Mouse (Mus musculus): ENCODE results near the gene Hist1h4j.
"Not testable (repeated sequence)": the region's sequence is repeated elsewhere in the genome, so short reads cannot be mapped to it uniquely, and the experiment has no call there.

The Hist1h4j gene

DNA sequence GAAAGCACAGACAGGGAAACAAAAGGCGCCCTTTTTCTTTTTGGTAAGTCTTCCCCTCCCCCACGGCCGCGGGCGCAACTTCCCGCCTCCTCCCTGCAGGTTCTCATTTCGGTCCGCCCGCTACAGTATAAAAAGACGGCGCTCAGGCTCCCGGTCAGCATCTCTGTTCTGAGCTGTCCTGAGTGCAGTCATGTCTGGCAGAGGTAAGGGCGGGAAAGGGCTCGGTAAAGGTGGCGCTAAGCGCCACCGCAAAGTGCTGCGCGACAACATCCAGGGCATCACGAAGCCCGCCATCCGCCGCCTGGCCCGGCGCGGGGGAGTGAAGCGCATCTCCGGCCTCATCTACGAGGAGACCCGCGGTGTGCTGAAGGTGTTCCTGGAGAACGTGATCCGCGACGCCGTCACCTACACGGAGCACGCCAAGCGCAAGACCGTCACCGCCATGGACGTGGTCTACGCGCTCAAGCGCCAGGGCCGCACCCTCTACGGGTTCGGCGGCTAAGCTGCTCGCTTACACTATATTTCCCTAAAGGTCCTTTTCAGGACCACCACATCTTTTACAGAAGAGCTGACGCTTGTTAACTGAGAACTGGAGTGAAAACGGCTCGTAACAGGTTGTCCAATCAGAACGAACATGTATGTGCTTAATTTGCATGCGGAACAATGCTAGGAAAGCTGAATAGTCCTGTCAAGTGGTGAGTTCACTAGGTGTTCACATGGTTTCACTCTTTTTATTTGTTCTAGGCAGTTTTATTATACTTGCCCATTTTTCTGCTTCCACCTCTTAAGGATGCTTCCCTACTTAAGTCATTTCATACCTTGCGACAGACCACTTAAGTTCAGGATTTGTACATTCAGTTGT is at the start of gene Hist1h4j:
Hist1h4j (plus strand) TSS at position 159 of the 862 bp plus-strand sequence.
- in situ Hi-C loops (cut with MseI, MboI): not testable (repeated sequence)

DNA sequence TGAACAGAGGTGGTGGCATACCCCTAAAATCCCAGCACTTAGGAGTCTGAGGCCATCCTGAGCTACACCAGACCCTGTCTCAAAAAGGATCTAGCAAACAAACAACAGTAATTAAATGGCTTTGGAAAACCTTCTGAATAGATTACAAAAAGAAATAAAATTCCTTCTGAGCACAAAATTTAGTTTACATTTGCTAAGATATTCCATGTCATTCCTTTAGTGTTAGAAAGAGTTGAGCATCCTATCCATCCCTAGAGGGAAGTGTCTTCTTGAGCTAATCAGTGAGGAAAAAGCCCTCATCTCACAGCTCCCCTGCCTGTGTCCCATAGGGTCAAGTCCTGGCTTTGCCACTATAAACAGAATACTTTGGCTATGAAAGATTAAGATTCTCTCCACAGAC is 37.1 kb upstream of the Hist1h4j start, which contains the start of gene Olfr1359:
Olfr1359 (plus strand) TSS at position 301 of the 400 bp plus-strand sequence.
- in situ Hi-C loops (cut with MseI, MboI): no loop called here

DNA sequence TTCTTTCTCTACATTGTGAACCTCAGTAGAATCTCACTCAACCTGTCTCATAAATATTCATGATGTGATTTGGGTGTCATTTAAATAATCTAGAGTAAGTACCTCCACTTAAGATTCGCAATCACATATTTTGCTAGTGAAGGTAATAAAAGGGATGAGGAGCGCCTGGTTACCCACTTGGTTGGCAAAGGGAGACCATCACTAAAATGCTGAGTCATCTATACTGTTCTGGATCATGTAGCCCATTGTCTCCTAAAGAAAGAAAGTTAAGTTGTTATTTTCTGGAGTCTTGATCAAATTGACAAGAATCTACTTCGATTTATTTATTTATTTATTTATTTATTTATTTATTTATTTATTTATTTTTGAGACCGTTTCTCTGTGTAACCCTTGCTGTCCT is 28.2 kb upstream of the Hist1h4j start:
- in situ Hi-C loops (cut with MseI, MboI): loop anchor here in 1 of 2 experiments (25.0 kb wide), 1 partner anchor 331 kb away; the partner anchor contains the start of genes Hist1h2ag, Hist1h2ah, Hist1h2bj and Hist1h2bk

DNA sequence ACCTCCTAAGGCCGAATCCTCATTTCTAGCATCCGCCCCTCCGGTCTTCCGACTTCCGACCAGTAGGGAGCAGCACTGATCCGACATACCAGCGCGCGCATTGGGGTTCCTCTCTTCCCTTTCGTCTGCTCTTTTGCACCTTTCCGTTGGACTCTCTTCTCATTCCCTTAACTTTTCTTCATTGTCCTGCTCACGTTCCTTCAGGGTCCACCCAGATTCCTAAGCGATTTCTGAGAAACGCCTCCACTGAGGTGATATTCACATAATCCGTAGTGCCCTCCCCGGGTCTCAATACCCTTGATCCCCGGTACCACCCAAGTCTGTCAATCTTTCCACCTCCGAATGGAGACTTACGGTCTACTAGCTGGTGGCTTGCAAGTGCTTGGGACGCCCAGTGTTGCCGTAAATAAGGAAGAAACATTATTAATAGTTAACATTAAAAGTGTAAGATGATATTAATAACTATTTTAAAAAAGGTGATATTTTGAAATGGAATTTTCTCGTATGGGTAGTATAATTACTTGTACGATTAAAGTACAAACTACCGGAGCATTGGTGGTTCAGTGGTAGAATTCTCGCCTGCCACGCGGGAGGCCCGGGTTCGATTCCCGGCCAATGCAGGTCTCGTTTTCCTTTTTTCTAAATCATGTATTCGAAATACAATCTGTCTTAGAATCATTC is 24.7 kb upstream of the Hist1h4j start:
- in situ Hi-C loops (cut with MseI, MboI): loop anchor here in 1 of 2 experiments (25.0 kb wide), 1 partner anchor 327 kb away; the partner anchor contains the start of genes Hist1h2ag, Hist1h2ah, Hist1h2bj and Hist1h2bk

DNA sequence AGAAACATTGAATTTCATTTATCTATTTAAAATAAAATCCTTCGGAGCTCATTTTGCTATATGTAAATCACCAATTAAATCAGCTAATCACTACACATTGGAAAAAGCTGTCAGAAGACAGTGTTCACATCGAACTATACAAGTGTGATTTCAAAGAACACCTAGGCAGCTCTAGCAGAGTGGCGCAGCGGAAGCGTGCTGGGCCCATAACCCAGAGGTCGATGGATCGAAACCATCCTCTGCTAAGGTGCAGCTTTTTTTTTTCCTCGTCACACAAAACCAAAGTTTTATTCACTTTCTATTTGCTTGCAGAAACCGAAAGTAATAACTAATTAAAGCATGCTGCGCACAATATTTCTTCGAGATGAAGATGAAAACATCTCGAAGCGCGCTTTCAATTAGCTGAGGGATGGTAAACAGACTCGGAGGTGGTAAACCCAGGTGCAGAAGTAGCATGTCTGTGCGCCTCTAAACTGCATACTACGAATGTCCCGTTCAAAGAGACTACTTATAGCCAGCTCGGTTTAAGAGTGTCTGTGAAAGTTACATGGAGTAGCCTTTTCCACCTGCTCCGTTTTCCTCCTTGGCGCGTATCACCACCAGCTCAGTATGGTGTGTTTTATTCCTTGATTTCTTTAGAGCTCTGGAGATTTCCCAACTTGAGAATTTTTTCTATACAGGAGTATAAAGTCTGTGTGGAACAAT is 23.9 kb upstream of the Hist1h4j start:
- in situ Hi-C loops (cut with MseI, MboI): loop anchor here in 1 of 2 experiments (25.0 kb wide), 1 partner anchor 326 kb away; the partner anchor contains the start of genes Hist1h2ag, Hist1h2ah, Hist1h2bj and Hist1h2bk

DNA sequence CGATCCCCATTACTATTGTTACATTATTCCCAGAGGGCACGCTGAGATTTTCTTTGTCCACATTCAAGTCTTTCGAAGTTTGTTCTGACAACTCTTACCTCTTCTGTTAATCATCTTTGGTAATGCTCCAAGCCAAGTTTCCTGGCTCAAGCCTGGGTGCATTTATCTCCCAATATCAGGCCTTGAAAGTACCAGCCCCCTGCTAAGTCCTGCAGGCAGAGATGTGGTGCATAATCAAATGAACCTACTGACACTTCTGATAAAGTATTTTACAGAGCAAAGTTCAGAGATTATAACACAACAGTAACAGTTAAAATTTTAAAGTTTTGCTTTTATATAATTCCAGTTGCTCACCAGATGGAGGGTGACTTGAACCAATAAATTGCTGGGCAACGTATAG is 23.2 kb upstream of the Hist1h4j start:
- in situ Hi-C loops (cut with MseI, MboI): loop anchor here in 1 of 2 experiments (25.0 kb wide), 1 partner anchor 326 kb away; the partner anchor contains the start of genes Hist1h2ag, Hist1h2ah, Hist1h2bj and Hist1h2bk

DNA sequence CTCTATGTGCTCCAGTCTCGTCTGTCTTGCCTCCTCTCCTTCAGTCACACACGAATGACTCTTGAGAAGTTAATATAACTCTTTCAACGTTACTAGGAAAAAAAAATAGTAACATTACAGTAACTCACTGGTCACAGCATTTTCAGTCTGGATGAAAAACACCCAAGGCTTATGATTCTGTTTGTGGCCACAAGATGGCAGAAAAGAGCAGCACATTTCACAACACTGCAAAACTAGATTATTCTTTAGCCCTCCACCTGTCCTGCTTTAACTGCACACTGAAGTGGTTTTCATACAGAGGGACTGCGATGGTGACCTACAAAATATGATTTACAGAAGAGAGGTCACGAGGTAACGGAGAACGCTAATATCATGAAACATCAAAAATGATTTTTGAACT is 20.1 kb upstream of the Hist1h4j start:
- in situ Hi-C loops (cut with MseI, MboI): loop anchor here in 1 of 2 experiments (25.0 kb wide), 1 partner anchor 323 kb away; the partner anchor contains the start of genes Hist1h2ag, Hist1h2ah, Hist1h2bj and Hist1h2bk

DNA sequence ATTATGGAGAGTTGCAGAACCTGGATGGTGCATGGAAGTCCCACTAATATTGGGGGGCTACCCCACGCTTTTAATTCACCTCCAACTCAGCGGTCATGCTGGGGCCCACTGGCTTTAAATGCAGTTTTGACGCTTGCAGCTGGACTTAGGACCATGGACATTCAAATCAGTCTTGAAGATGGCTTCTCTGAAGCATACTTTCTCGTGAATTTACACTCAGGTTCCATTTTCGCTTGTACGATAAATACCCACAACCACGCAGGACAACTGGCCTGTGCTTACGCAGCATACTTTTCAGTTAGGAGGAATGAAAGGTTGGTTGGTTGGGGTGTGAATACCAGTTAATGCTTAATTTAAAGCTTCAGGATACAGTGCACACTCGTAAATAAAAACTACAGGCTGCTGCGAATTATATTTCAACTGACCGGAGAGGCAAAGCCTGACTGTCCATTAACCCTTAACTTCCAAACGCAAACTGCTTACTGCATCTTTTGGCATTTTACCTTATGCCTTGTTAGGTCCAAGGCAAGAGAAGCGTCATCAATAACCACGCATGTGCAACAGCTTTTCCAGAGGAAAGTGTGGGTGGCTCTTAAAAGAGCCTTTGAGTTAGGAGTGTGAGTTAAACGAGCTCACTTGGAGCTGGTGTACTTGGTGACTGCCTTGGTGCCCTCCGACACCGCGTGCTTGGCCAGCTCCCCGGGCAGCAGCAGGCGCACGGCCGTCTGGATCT is 19.6 kb upstream of the Hist1h4j start:
- in situ Hi-C loops (cut with MseI, MboI): loop anchor here in 1 of 2 experiments (25.0 kb wide), 1 partner anchor 322 kb away; the partner anchor contains the start of genes Hist1h2ag, Hist1h2ah, Hist1h2bj and Hist1h2bk

DNA sequence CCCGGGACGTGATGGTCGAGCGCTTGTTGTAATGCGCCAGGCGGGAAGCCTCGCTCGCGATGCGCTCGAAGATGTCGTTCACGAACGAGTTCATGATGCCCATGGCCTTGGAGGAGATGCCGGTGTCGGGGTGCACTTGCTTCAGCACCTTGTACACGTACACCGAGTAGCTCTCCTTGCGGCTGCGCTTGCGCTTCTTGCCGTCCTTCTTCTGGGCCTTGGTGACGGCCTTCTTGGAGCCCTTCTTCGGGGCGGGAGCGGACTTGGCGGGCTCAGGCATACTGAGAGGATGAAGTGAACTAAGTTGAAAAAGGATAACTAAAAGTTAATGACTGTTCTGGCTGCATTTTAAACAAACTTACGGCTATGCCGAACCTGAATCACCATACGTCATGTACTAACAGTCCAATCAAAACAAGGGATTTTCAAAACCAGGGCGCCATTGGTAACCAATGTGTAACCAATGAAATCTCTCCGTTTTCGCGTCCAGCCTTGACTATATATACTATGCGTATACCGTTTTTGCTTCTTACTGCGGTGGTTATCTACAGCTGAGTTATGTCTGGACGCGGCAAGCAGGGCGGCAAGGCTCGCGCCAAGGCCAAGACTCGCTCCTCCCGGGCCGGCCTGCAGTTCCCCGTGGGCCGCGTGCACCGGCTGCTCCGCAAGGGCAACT is 18.9 kb upstream of the Hist1h4j start, which contains the start of the genes Hist1h2bl and Hist1h2ai:
Hist1h2bl (minus strand) TSS at position 280 of the 676 bp plus-strand sequence.
Hist1h2ai (plus strand) TSS at position 559 of the 676 bp plus-strand sequence.
- in situ Hi-C loops (cut with MseI, MboI): loop anchor here in 1 of 2 experiments (25.0 kb wide), 1 partner anchor 321 kb away; the partner anchor contains the start of genes Hist1h2ag, Hist1h2ah, Hist1h2bj and Hist1h2bk

DNA sequence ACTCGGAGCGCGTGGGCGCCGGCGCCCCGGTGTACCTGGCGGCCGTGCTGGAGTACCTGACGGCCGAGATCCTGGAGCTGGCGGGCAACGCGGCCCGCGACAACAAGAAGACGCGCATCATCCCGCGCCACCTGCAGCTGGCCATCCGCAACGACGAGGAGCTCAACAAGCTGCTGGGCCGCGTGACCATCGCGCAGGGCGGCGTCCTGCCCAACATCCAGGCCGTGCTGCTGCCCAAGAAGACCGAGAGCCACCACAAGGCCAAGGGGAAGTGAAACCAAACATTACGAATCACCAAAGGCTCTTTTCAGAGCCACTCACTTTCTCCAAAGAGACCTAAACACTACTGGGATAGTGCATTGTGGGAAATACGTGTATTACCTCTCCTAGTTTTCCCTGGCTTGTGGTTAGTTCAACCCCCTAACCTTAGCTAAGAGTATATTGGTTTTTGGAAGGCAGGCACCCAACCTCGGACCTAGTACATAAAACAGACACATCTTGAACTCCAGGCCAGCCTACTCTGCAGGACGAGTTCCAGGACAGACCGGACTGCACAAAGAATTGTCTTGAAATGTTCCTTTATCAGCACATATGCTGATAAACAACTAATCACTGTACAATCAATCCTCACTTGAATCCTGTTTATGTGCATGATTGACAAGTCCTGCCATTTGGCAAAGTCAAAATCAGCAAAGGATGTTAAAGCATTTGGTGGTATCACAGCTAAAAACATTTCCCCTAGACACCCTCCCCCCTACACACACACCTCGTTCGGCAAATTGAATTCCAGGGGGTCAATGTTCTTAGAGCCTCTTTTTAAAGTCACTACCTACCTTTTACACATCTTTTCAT is 18.1 kb upstream of the Hist1h4j start:
- in situ Hi-C loops (cut with MseI, MboI): loop anchor here in 1 of 2 experiments (25.0 kb wide), 1 partner anchor 321 kb away; the partner anchor contains the start of genes Hist1h2ag, Hist1h2ah, Hist1h2bj and Hist1h2bk

DNA sequence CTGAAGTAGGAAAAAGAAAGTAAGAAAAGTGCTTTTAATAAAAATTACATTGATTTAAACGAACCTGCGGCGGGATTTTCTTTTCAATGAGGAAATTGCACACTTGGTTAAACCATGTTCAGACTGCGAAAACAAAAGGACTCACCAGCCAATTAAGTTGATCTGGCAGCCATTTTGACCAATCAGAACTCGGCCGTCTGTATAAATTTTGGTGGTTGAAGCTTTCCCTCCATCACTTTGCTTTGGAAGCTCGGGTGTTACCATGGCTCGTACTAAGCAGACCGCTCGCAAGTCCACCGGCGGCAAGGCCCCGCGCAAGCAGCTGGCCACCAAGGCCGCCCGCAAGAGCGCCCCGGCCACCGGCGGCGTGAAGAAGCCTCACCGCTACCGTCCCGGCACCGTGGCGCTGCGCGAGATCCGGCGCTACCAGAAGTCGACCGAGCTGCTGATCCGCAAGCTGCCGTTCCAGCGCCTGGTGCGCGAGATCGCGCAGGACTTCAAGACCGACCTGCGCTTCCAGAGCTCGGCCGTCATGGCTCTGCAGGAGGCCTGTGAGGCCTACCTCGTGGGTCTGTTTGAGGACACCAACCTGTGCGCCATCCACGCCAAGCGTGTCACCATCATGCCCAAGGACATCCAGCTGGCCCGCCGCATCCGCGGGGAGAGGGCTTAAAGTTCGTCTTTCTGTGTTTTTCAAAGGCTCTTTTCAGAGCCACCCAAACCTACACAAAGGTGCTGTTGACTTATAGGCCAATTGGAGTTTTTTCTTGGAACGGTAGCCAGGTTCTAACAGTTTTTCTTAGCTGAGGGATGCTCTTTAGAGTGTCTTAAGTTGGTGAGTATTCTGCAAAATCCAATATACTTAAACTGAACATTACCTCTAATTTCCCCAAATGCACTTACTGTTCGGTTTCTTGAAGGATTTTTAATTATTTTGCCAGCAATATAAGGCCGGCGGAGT is 17.2 kb upstream of the Hist1h4j start, which contains the start of gene Hist1h3h:
Hist1h3h (plus strand) TSS at position 263 of the 961 bp plus-strand sequence.
- in situ Hi-C loops (cut with MseI, MboI): loop anchor here in 1 of 2 experiments (25.0 kb wide), 1 partner anchor 320 kb away; the partner anchor contains the start of genes Hist1h2ag, Hist1h2ah, Hist1h2bj and Hist1h2bk

DNA sequence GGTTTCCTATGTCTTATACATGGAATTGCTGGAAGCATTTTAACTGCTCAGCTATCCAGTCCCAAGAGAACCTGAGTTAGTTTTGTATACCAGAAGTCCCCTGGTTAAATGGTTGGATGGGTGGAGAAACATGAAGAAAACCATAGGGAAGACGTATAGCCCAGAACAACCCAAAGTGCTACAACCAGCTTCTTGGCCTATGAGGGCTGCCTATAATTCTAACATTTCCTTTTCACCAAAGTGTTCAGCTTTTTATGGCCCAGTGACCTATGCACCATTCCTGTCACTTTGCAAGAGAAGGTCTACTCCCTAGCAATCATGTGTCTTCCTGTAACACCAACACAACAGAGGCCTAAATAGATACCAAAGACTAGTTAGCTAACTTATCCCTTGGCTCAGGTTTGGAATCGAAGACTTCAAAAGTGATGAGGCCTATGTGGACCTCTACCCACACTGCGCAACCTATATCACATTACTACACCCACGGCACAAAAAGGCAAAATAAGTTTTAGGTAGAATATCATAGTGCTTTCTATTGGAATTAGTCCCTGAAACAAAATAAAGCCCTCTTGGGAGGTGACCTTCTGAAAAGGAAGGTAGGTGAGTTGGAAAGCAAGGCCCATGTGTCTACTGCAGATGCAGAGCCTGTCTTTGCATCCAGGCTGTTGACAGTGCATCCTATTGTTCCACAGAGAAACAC is 16.3 kb upstream of the Hist1h4j start:
- in situ Hi-C loops (cut with MseI, MboI): loop anchor here in 1 of 2 experiments (25.0 kb wide), 1 partner anchor 319 kb away; the partner anchor contains the start of genes Hist1h2ag, Hist1h2ah, Hist1h2bj and Hist1h2bk

DNA sequence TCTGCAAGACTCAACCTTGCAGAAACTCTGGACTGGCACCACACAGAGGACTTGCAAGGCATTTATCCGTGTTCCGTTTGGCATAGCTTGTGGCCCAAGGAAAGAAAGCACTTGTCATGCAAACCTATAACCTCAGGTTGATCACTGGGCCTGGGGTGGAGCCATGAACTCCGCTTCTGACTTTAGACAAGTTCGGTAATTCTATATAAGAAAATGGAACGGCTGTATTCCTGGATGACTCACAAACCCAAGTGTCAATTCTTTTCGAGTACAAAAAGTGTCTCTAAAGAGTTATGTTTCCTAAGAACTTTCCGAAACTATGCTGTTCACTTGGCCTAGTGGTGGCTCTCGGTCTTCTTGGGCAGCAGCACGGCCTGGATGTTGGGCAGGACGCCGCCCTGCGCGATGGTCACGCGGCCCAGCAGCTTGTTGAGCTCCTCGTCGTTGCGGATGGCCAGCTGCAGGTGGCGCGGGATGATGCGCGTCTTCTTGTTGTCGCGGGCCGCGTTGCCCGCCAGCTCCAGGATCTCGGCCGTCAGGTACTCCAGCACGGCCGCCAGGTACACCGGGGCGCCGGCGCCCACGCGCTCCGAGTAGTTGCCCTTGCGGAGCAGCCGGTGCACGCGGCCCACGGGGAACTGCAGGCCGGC is 13.6 kb upstream of the Hist1h4j start:
- in situ Hi-C loops (cut with MseI, MboI): loop anchor here in 1 of 2 experiments (25.0 kb wide), 1 partner anchor 316 kb away; the partner anchor contains the start of genes Hist1h2ag, Hist1h2ah, Hist1h2bj and Hist1h2bk

DNA sequence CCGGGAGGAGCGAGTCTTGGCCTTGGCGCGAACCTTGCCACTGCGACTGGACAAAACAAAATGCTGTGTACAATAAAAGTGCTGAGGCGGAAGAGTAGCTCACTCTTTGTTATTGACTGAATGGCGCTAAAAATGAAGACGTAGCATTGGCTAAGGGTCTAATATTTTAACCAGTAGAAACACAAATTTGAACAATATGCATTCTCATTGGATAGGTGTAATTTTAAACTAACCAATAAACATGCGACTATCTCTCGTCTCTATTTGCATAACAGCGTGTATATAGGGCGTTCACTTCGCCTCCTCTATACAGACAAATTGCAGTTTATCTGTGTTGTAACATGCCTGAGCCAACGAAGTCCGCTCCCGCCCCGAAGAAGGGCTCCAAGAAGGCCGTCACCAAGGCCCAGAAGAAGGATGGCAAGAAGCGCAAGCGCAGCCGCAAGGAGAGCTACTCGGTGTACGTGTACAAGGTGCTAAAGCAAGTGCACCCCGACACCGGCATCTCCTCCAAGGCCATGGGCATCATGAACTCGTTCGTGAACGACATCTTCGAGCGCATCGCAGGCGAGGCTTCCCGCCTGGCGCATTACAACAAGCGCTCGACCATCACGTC is 13.0 kb upstream of the Hist1h4j start, which contains the start of gene Hist1h2bm:
Hist1h2bm (plus strand) TSS at position 288 of the 616 bp plus-strand sequence.
- in situ Hi-C loops (cut with MseI, MboI): loop anchor here in 1 of 2 experiments (25.0 kb wide), 1 partner anchor 315 kb away; the partner anchor contains the start of genes Hist1h2ag, Hist1h2ah, Hist1h2bj and Hist1h2bk

Data from mouse trophoblast stem cell (cell line).